Mouse (Mus musculus) stomach, postnatal 0 days (tissue): ENCODE measurements around the gene Eif4g3. TPM values are rescaled to one million over a fixed set of nuclear protein-coding genes. Genes with fewer than 3 reads are reported as not detected.

Source experiments
- ATAC-seq: fragments of 200-750 bp; cut with Nextera tagmentation; 2 replicates; pipeline ENCODE4 v1.8.0; 2017; ENCODE audit not compliant: low FRiP score, low TSS enrichment
- DNase-seq: peaks from one replicate; pipeline ENCODE4 v3.0.0-alpha.2; 2016; ENCODE audit warnings: low spot score
- H3K27ac ChIP-seq: fragments of 300-500 bp; sonication (generic); replicated peaks from 2 replicates; pipeline ENCODE4 v1.5.1; 2014; ENCODE audit warnings: mild to moderate bottlenecking, control low read depth
- H3K27me3 ChIP-seq: fragments of 300-500 bp; sonication (generic); 2 replicates; pipeline ENCODE4 v1.6.1; 2014; ENCODE audit warnings: low read length; ENCODE audit not compliant: control insufficient read depth, insufficient read depth
- H3K36me3 ChIP-seq: fragments of 300-500 bp; sonication (generic); 2 replicates; pipeline ENCODE4 v1.6.1; 2014; ENCODE audit warnings: low read length, mixed read lengths; ENCODE audit not compliant: control insufficient read depth, insufficient read depth
- H3K4me1 ChIP-seq: fragments of 300-500 bp; sonication (generic); replicated peaks from 2 replicates; pipeline ENCODE4 v1.6.1; 2014; ENCODE audit warnings: antibody characterized with exemption; ENCODE audit not compliant: control insufficient read depth, insufficient read depth
- H3K4me2 ChIP-seq: fragments of 300-500 bp; sonication (generic); replicated peaks from 2 replicates; pipeline ENCODE4 v1.6.1; 2014; ENCODE audit warnings: low read depth, mild to moderate bottlenecking, control low read depth, moderate library complexity
- H3K4me3 ChIP-seq: fragments of 300-500 bp; sonication (generic); 2 replicates; pipeline ENCODE4 v1.5.1; 2014; ENCODE audit warnings: low read depth, low read length, control low read depth
- H3K9ac ChIP-seq: fragments of 300-500 bp; sonication (generic); 2 replicates; pipeline ENCODE4 v1.6.1; 2014; ENCODE audit warnings: mild to moderate bottlenecking, low read length, control low read depth, mixed read lengths
- H3K9me3 ChIP-seq: fragments of 300-500 bp; sonication (generic); 2 replicates; pipeline ENCODE4 v1.6.1; 2016; ENCODE audit warnings: low read length; ENCODE audit not compliant: control insufficient read depth
- CTCF ChIP-seq: IDR thresholded peaks from 2 replicates; pipeline ENCODE4 v1.5.1; 2016; ENCODE audit warnings: antibody characterized with exemption, low read depth, mild to moderate bottlenecking, moderate library complexity
- EP300 ChIP-seq: optimal IDR thresholded peaks from 2 replicates; pipeline ENCODE3; 2016; ENCODE audit warnings: antibody characterized with exemption
- WGBS: fragments of 180-500 bp; shearing (Covaris S2); extraction: QIAGEN DNeasy Blood & Tissue Kit; methylation state at CpG from one replicate; pipeline ENCODE4 v1.1.7; 2014; 5-methylcytosine and 5-hydroxymethylcytosine counted together
- polyA plus RNA-seq: library from polyadenylated mRNA; unstranded; fragments of >200 nt; fragmentation: Nextera tagmentation; extraction: Ambion mirVana; gene quantifications from 2 replicates; pipeline ENCODE4 v1.2.1, GENCODE M21; 2015

Gene Eif4g3
- polyA plus RNA-seq, 1 experiment from 2014 or later: 11.4 TPM

- no peak overlapping the region for H3K4me3 ChIP-seq
- TF ChIP-seq CTCF (no peak), EP300 (no peak)
- DNase-seq (no peak), ATAC-seq (no peak)
- 50% methylated on average over 3 of the region's 3 CpGs for WGBS
- H3K36me3 ChIP-seq: peaks cover 11% of the 10 kb centered on the region
- H3K9me3 ChIP-seq: no peaks in the 10 kb centered on the region
- H3K4me1 ChIP-seq: no peaks in the 10 kb centered on the region
- H3K27ac ChIP-seq: no peak overlapping the region
- no peak overlapping the region for H3K4me2 ChIP-seq
- no peaks in the 10 kb centered on the region for H3K27me3 ChIP-seq
- H3K9ac ChIP-seq: no peak overlapping the region
These were observed 116.5 kb downstream of the Eif4g3 start for GRCm38 (mm10) chr4:138109332-138109731.

DNA sequence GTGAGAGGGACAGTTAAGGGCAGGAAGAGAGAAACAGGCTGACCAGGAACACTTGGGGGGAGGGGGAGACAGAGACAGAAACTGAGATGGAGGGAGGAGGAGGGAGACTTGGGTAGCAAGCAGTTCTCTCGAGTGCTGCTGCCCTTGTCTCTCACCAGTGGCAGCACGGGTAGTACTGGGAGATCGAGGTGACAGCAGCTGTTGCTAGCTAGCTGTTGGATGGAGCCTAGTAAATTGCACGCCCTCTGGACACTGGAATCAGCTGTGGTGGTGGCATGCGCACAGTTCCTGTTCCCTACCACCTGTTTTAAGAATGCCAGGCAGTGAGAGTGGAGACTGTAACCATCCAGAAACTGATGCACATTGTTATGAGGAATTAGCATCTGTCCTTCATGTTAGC is 119.0 kb downstream of the Eif4g3 start:
- H3K9me3 ChIP-seq: no peaks in the 10 kb centered on the region
- no peaks in the 10 kb centered on the region for H3K27me3 ChIP-seq
- H3K27ac ChIP-seq: no peak overlapping the region
- no peak overlapping the region for H3K4me3 ChIP-seq
- H3K4me2 ChIP-seq: no peak overlapping the region
- H3K4me1 ChIP-seq: no peaks in the 10 kb centered on the region
- DNase-seq (no peak), ATAC-seq (no peak)
- 69% methylated on average over 5 of the region's 5 CpGs for WGBS
- H3K9ac ChIP-seq: no peak overlapping the region
- TF ChIP-seq CTCF (no peak), EP300 (no peak)
- H3K36me3 ChIP-seq: peaks cover 1% of the 10 kb centered on the region; the same call in 1 of the 2 replicates

- H3K4me2 ChIP-seq: no peak overlapping the region
- WGBS: 63% methylated on average over 10 of the region's 10 CpGs
- ATAC-seq: no peak
- no peak overlapping the region for H3K27ac ChIP-seq
- H3K4me1 ChIP-seq: no peaks in the 10 kb centered on the region
- no peak for TF ChIP-seq EP300
- TF ChIP-seq CTCF: peak; percentile 74
- no peak overlapping the region for H3K4me3 ChIP-seq
- H3K36me3 ChIP-seq: no peaks in the 10 kb centered on the region
- H3K9me3 ChIP-seq: no peaks in the 10 kb centered on the region
- no peak overlapping the region for H3K9ac ChIP-seq
- peak; percentile 36 for DNase-seq
- H3K27me3 ChIP-seq: no peaks in the 10 kb centered on the region
These were observed 126.9 kb downstream of the Eif4g3 start for GRCm38 (mm10) chr4:138119740-138120139.

- WGBS: 64% methylated on average over 7 of the region's 7 CpGs
- no peak overlapping the region for H3K4me3 ChIP-seq
- H3K27ac ChIP-seq: no peak overlapping the region
- peaks cover 12% of the 10 kb centered on the region; the same call in 1 of the 2 replicates for H3K36me3 ChIP-seq
- no peak for ATAC-seq
- H3K9ac ChIP-seq: no peak overlapping the region
- H3K27me3 ChIP-seq: no peaks in the 10 kb centered on the region
- no peak overlapping the region for H3K4me2 ChIP-seq
- DNase-seq: no peak
- H3K4me1 ChIP-seq: no peaks in the 10 kb centered on the region
- H3K9me3 ChIP-seq: no peaks in the 10 kb centered on the region
- TF ChIP-seq EP300 (no peak), CTCF (no peak)
These were observed 131.2 kb downstream of the Eif4g3 start for GRCm38 (mm10) chr4:138124046-138124445.

GRCm38 (mm10) chr4:138127371-138127770 is 134.5 kb downstream of the Eif4g3 start:
- no peak for ATAC-seq
- H3K36me3 ChIP-seq: peaks cover 12% of the 10 kb centered on the region; the same call in 1 of the 2 replicates
- no peak overlapping the region for H3K4me3 ChIP-seq
- H3K27me3 ChIP-seq: no peaks in the 10 kb centered on the region
- H3K4me2 ChIP-seq: no peak overlapping the region
- H3K9me3 ChIP-seq: no peaks in the 10 kb centered on the region
- H3K9ac ChIP-seq: no peak overlapping the region
- H3K4me1 ChIP-seq: no peaks in the 10 kb centered on the region
- TF ChIP-seq EP300: no peak
- no peak for TF ChIP-seq CTCF
- DNase-seq: no peak
- 87% methylated on average over 5 of the region's 5 CpGs for WGBS
- H3K27ac ChIP-seq: no peak overlapping the region

GRCm38 (mm10) chr4:138127781-138128180 is 135.0 kb downstream of the Eif4g3 start:
- H3K4me3 ChIP-seq: no peak overlapping the region
- ATAC-seq: no peak
- no peak overlapping the region for H3K9ac ChIP-seq
- no peaks in the 10 kb centered on the region for H3K27me3 ChIP-seq
- H3K36me3 ChIP-seq: peaks cover 12% of the 10 kb centered on the region; the same call in 1 of the 2 replicates
- no peaks in the 10 kb centered on the region for H3K9me3 ChIP-seq
- DNase-seq: no peak
- TF ChIP-seq CTCF: no peak
- TF ChIP-seq EP300: no peak
- H3K4me2 ChIP-seq: no peak overlapping the region
- WGBS: 91% methylated on average over 7 of the region's 7 CpGs
- no peak overlapping the region for H3K27ac ChIP-seq
- no peaks in the 10 kb centered on the region for H3K4me1 ChIP-seq
